Mouse (Mus musculus): ENCODE data around the gene Gm21981.
A peak's percentile ranks its signal among the peaks of the same experiment; 100 is the strongest.

The Gm21981 gene

GRCm38 (mm10) chr17:47694442-47694502 is at the start of gene Gm21981:
Gm21981 (minus strand) TSS chr17:47694455.
- DNase-seq (ENCODE audit: low spot score in 2 of 2) = no peak

GRCm38 (mm10) chr17:47742991-47743734 is 48.9 kb upstream of the Gm21981 start:
- no peak for DNase-seq (ENCODE audit: low spot score in 2 of 2)

GRCm38 (mm10) chr17:47740186-47740585 is 45.9 kb upstream of the Gm21981 start:
- DNase-seq (ENCODE audit: low spot score in 2 of 2) = no peak

GRCm38 (mm10) chr17:47738879-47739798 is 44.9 kb upstream of the Gm21981 start:
- no peak for DNase-seq (ENCODE audit: low spot score in 2 of 2)

- peak in 1 of 2 experiments; percentile 28 for DNase-seq (ENCODE audit: low spot score in 2 of 2)
Observed at GRCm38 (mm10) chr17:47738066-47738878, 44.0 kb upstream of the Gm21981 start.

GRCm38 (mm10) chr17:47737271-47738065 is 43.2 kb upstream of the Gm21981 start:
- DNase-seq (ENCODE audit: low spot score in 2 of 2) = peak in 1 of 2 experiments; percentile 55

- peak; percentile 99 to 100 for DNase-seq (ENCODE audit: low spot score in 2 of 2)
Observed at GRCm38 (mm10) chr17:47736856-47737255, 42.6 kb upstream of the Gm21981 start, which contains the start of gene Tfeb. Tfeb (plus strand) TSS chr17:47737030.

- no peak for DNase-seq (ENCODE audit: low spot score in 2 of 2)
Observed at GRCm38 (mm10) chr17:47735553-47736100, 41.4 kb upstream of the Gm21981 start.

- no peak for DNase-seq (ENCODE audit: low spot score in 2 of 2)
Observed at GRCm38 (mm10) chr17:47730633-47731575, 36.6 kb upstream of the Gm21981 start.

GRCm38 (mm10) chr17:47726566-47726965 is 32.3 kb upstream of the Gm21981 start, which contains the start of gene Pgc:
Pgc (plus strand) TSS chr17:47726842.
- DNase-seq (ENCODE audit: low spot score in 2 of 2) = no peak

GRCm38 (mm10) chr17:47721183-47721582 is 26.9 kb upstream of the Gm21981 start:
- no peak for DNase-seq (ENCODE audit: low spot score in 2 of 2)

- DNase-seq (ENCODE audit: low spot score in 2 of 2) = no peak
Observed at GRCm38 (mm10) chr17:47715037-47715436, 20.8 kb upstream of the Gm21981 start.

GRCm38 (mm10) chr17:47712889-47713571 is 18.8 kb upstream of the Gm21981 start:
- no peak for DNase-seq (ENCODE audit: low spot score in 2 of 2)

- DNase-seq (ENCODE audit: low spot score in 2 of 2) = no peak
Observed at GRCm38 (mm10) chr17:47711883-47712282, 17.6 kb upstream of the Gm21981 start.

- no peak for DNase-seq (ENCODE audit: low spot score in 2 of 2)
Observed at GRCm38 (mm10) chr17:47710036-47710435, 15.8 kb upstream of the Gm21981 start.

GRCm38 (mm10) chr17:47708972-47709371 is 14.7 kb upstream of the Gm21981 start:
- no peak for DNase-seq (ENCODE audit: low spot score in 2 of 2)

GRCm38 (mm10) chr17:47707961-47708360 is 13.7 kb upstream of the Gm21981 start:
- DNase-seq (ENCODE audit: low spot score in 2 of 2) = no peak

GRCm38 (mm10) chr17:47706196-47706595 is 11.9 kb upstream of the Gm21981 start:
- no peak for DNase-seq (ENCODE audit: low spot score in 2 of 2)

GRCm38 (mm10) chr17:47704692-47705091 is 10.4 kb upstream of the Gm21981 start:
- no peak for DNase-seq (ENCODE audit: low spot score in 2 of 2)

All from cerebellum, postnatal 4 days (tissue).